Mouse (Mus musculus) ES-E14 (cell line): ENCODE data around the gene Sfrp4. TPM values are rescaled to one million over a fixed set of nuclear protein-coding genes. Genes with fewer than 3 reads are reported as not detected.
A peak's percentile ranks its signal among the peaks of the same experiment; 100 is the strongest.

Source experiments
- DNase-seq: peaks from one replicate; pipeline ENCODE4 v3.0.0-alpha.2; 2013; ENCODE audit warnings: low read depth, low spot score
- H3K27ac ChIP-seq: 2 replicates; pipeline ENCODE4 v1.5.1; 2012; ENCODE audit warnings: low read depth, mild to moderate bottlenecking, low read length, moderate library complexity, mixed read lengths; ENCODE audit not compliant: poor library complexity, insufficient read depth, severe bottlenecking
- H3K36me3 ChIP-seq: 2 replicates; pipeline ENCODE4 v1.6.1; 2012; ENCODE audit warnings: mild to moderate bottlenecking, low read length, moderate library complexity, mixed read lengths; ENCODE audit not compliant: control insufficient read depth, poor library complexity, insufficient read depth, severe bottlenecking
- H3K4me1 ChIP-seq, 2 experiments: fragments of 150-350 bp in 1 of 2; sonication (generic) in 1 of 2; 2 replicates each; pipeline ENCODE4 v1.6.1; 2012; ENCODE audit warnings: low read length in 2 of 2, mild to moderate bottlenecking in 1 of 2, mixed read lengths in 1 of 2; ENCODE audit not compliant: control insufficient read depth in 2 of 2, insufficient read depth in 2 of 2, poor library complexity in 1 of 2
- H3K4me3 ChIP-seq, 2 experiments: fragments of 150-350 bp in 1 of 2; sonication (generic) in 1 of 2; 2 replicates each; pipeline ENCODE4 v1.5.1; 2012; ENCODE audit warnings: low read length in 2 of 2, low read depth in 1 of 2, mild to moderate bottlenecking in 1 of 2, mixed read lengths in 1 of 2; ENCODE audit not compliant: insufficient read depth in 1 of 2, poor library complexity in 1 of 2, severe bottlenecking in 1 of 2
- H3K9ac ChIP-seq: 2 replicates; pipeline ENCODE4 v1.6.1; 2012; ENCODE audit warnings: low read depth, mild to moderate bottlenecking, low read length, mixed read lengths; ENCODE audit not compliant: poor library complexity, insufficient read depth, severe bottlenecking
- H3K9me3 ChIP-seq: fragments of 150-350 bp; sonication (generic); 2 replicates; pipeline ENCODE4 v1.6.1; 2012; ENCODE audit warnings: low read depth, mild to moderate bottlenecking, low read length; ENCODE audit not compliant: control insufficient read depth, insufficient read depth
- CHD2 ChIP-seq: IDR thresholded peaks from 2 replicates; pipeline ENCODE4 v1.6.1; 2014; ENCODE audit warnings: mild to moderate bottlenecking, low read depth, low read length, inconsistent platforms
- HCFC1 ChIP-seq: IDR thresholded peaks from 2 replicates; pipeline ENCODE4 v1.6.1; 2012; ENCODE audit warnings: low read length, inconsistent platforms, borderline replicate concordance; ENCODE audit not compliant: insufficient read depth
- MAFK ChIP-seq: IDR thresholded peaks from 2 replicates; pipeline ENCODE4 v1.6.1; 2014; ENCODE audit warnings: mild to moderate bottlenecking, low read depth, low read length, inconsistent platforms; ENCODE audit not compliant: insufficient read depth
- ZC3H11A ChIP-seq: IDR thresholded peaks from 2 replicates; pipeline ENCODE4 v1.6.1; 2012; ENCODE audit warnings: low read depth, mild to moderate bottlenecking, inconsistent platforms, low read length, borderline replicate concordance
- ZNF384 ChIP-seq: IDR thresholded peaks from 2 replicates; pipeline ENCODE4 v1.6.1; 2012; ENCODE audit warnings: low read depth, low read length, inconsistent platforms
- in situ Hi-C, 2 experiments: fragments of 600-800 bp; cut with MboI; formaldehyde crosslinking; loops; one replicate each; pipeline ENCODE4 v1.15.1; 2025; ENCODE audit warnings: low sequenced_read_pairs in 2 of 2, inconsistent platforms in 1 of 2; ENCODE audit not compliant: unreplicated experiment in 2 of 2
- total RNA-seq: library from RNA; depleted of rRNA; stranded (reverse); fragments of 300-350 nt; gene quantifications from 2 replicates; pipeline ENCODE4 v1.2.3, GENCODE M21; 2012

Sfrp4 gene
- total RNA-seq, 1 experiment, result 6.4 TPM

- Histone ChIP-seq H3K36me3 (no peaks in the 10 kb centered on the region; the same call in 1 of the 2 replicates), H3K4me1 (peaks cover 0 to 3% of the 10 kb centered on the region in 2 experiments; a peak in 1 of 4 replicates), H3K9me3 (no peaks in the 10 kb centered on the region), H3K27ac (no peak overlapping the region), H3K9ac (no peak overlapping the region), H3K4me3 (no peak overlapping the region)
- DNase-seq, result no peak
- TF ChIP-seq ZC3H11A (no peak), CHD2 (no peak), HCFC1 (no peak), ZNF384 (no peak), MAFK (no peak)
- in situ Hi-C loops, result no loop called here
These were observed 4.8 kb upstream of the Sfrp4 start for GRCm38 (mm10) chr13:19618081-19618480.

GRCm38 (mm10) chr13:19618841-19619215 lies 4.1 kb upstream of the Sfrp4 start:
- peak overlapping the region; percentile 69 to 82 for H3K4me3 ChIP-seq
- peaks cover 0 to 6% of the 10 kb centered on the region in 2 experiments; a peak in 1 of 4 replicates for H3K4me1 ChIP-seq
- no peaks in the 10 kb centered on the region for H3K9me3 ChIP-seq
- TF ChIP-seq MAFK (peak; percentile 96), CHD2 (no peak)
- H3K27ac ChIP-seq, result no peak overlapping the region
- no peak for DNase-seq
- peak overlapping the region; percentile 76 for H3K9ac ChIP-seq
- in situ Hi-C loops, result no loop called here
- no peaks in the 10 kb centered on the region; the same call in 1 of the 2 replicates for H3K36me3 ChIP-seq

- peak within 1 kb of the TSS; percentile 69 to 82 for H3K4me3 ChIP-seq
- in situ Hi-C loops, result no loop called here
- no peaks in the 10 kb centered on the region; the same call in 1 of the 2 replicates for H3K36me3 ChIP-seq
- peak; percentile 39 for DNase-seq
- H3K27ac ChIP-seq, result no peak within 1 kb of the TSS
- no peaks in the 10 kb centered on the region for H3K9me3 ChIP-seq
- peak within 1 kb of the TSS; percentile 76 for H3K9ac ChIP-seq
- TF ChIP-seq HCFC1 (no peak), MAFK (no peak), ZC3H11A (no peak), ZNF384 (no peak), CHD2 (no peak)
- peaks cover 0 to 6% of the 10 kb centered on the region in 2 experiments; a peak in 1 of 4 replicates for H3K4me1 ChIP-seq
These were observed 3.5 kb upstream of the Sfrp4 start, which contains the start of gene Epdr1 for GRCm38 (mm10) chr13:19619216-19619927. Gene Epdr1 (minus strand): TSS chr13:19619927.

- peaks cover 4 to 5% of the 10 kb centered on the region in 2 experiments; a peak in 2 of 4 replicates for H3K4me1 ChIP-seq
- TF ChIP-seq ZC3H11A (no peak), ZNF384 (no peak), MAFK (no peak), CHD2 (no peak), HCFC1 (no peak)
- no peak overlapping the region for H3K27ac ChIP-seq
- H3K36me3 ChIP-seq, result no peaks in the 10 kb centered on the region
- peak overlapping the region; percentile 70 for H3K9ac ChIP-seq
- H3K9me3 ChIP-seq, result no peaks in the 10 kb centered on the region
- no peak for DNase-seq
- in situ Hi-C loops, result no loop called here
- peak overlapping the region; percentile 48 to 73 for H3K4me3 ChIP-seq
These were observed 463 bp downstream of the Sfrp4 start for GRCm38 (mm10) chr13:19623228-19623905.
